Mouse (Mus musculus) cerebellum, postnatal 36 days (tissue): ENCODE measurements around the gene Efna5.

Experiments used
- DNase-seq, 2 experiments: peaks; one replicate each; pipeline ENCODE4 v3.0.0; 2021 to 2022; ENCODE audit warnings: mixed read lengths in 2 of 2

Efna5 gene

GRCm38 (mm10) chr17:62881176-62881790, at the start of gene Efna5:
TSS of gene Efna5 (minus strand) at chr17:62881317.
- DNase-seq: peak; percentile 24

- no peak for DNase-seq
Observed at GRCm38 (mm10) chr17:62915304-62915703, 34.2 kb upstream of the Efna5 start.

GRCm38 (mm10) chr17:62905692-62906445, 24.8 kb upstream of the Efna5 start:
- no peak for DNase-seq

GRCm38 (mm10) chr17:62899066-62899465, 17.9 kb upstream of the Efna5 start:
- no peak for DNase-seq

DNA sequence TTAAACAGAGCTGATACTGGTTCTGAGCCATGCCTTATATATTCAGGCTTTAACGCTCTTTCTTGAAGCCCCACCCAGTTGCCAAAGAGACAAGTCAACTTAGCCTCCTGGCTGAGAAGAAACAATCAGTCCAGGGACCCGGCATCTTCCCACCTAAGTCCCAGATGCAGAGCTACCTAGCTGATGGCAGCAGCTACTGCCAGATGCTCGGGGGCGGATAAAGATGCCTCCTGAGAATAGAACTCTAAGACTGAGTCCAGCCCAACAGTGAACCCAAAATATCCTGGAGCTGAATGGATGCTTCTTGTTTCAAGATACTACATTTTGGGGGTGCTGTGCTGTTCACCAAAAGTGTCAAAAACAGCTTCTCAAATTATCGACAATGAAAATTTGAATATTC, 8.9 kb upstream of the Efna5 start:
- DNase-seq: no peak

- DNase-seq: peak; percentile 75 to 78
Observed at GRCm38 (mm10) chr17:62884129-62884506, 3.0 kb upstream of the Efna5 start.

DNA sequence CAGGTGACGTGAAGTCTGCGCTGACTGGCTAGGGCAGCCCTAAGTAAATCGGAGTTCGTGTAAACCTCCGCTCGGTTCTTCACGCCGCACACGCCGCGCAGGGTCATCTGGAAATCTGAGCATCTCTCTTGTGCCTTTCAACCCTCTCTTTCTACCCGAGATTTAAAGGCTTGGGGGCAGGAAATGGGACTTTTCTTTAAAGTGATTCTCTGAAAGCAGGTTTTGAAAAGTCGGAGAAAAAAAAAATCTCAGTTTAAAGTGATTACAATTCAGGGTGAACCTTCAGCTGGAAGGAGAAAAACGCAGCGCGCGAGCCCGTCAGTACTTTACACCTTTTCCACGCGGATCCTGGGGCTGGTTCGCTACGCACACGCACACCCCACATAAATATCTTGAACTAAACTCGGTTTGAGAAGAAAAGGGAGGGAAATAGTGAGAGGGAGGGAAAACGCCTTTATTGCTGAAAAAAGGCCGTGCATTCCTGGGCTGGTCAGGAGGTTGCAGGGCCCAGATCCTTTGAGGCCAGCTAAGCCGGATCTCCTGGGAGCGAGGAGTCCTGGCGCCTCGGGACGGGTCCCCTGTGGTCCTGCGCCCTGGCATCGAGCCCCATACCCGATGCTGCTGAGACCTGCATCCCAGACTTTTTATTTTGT, 2.5 kb upstream of the Efna5 start:
- peak; percentile 35 to 47 for DNase-seq

DNA sequence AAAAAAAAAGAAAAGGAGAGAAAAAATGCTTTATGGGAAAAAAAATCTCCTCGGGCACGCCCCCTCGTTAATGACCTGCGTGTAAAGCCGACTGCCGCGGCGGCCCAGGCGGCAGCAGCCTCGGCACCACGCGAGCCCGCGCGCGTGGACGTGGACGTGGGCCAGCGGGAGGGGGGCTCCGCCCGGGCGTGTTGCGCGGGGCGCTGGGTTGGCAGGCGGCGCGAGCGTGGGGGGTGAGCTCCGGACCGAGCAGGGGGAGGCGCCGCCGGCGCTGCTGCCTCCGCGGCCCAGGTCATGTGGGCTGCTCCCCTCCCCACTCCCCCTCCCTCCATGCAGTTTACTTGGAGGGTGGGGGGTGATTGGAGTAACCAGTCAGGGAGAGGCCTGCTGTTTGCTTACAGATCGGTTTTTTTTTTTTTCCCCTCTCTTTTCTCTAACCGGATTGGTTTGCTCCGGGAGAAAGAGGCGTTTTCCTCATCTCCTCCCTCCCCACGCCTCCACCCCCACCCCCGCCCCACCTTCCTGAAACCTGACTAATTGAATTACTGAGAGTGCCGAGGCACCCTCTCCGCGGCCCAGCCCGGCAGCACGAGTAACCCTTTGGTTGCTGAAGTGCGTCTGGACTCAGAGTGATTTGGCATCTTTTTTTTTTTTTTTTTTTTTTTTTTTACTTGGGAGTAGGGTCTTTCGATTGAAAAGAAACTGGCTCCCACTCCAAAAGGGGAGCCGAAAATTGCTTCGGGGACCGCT, 1.8 kb upstream of the Efna5 start:
- peak; percentile 52 to 58 for DNase-seq

DNA sequence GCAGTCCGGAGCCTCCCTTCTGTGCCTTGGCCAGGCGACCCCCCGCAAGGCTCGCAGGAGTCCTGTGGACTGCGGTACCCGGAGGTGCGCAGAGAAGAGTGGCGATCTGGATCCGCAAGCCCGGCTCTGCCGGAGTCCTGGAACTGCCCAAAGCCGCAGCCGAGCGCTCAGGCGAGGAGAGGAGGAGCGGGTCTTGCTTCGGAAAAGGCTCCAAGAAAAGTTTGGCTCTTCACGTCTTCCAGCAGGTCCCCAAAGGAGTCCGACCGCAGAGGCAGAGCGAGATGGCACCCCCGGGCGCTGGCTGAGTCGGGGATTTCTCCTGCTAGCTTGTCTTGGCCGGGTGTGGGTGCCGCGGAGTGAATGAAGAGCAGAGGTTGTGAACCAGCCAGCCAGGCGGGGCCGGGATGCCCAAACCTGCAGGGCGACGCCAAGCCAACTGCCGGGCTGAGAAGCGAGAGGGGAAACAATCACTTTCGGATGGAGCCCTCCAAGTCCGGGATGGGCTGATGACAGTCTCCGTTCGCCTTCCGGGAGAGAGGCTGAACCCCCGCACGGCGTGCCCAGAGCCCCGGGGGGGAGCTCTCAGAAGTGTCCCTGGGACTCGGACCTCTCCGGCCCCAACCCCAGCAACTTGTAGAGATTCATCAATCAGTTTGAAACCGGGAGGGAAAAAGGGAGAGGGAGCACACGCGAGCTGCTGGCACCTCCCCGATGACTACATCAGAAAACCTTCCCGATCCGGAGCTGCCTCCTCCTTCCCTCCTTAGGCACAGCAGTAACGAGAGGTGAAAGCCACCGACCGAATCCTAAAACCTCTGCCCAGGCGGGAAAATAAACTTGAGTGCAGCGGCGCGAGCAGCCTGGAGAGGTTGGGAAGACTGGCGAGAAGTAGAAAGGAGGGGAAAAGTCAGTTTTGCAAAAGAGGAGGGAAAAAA, 941 bp upstream of the Efna5 start:
- DNase-seq: peak; percentile 34 to 43

DNA sequence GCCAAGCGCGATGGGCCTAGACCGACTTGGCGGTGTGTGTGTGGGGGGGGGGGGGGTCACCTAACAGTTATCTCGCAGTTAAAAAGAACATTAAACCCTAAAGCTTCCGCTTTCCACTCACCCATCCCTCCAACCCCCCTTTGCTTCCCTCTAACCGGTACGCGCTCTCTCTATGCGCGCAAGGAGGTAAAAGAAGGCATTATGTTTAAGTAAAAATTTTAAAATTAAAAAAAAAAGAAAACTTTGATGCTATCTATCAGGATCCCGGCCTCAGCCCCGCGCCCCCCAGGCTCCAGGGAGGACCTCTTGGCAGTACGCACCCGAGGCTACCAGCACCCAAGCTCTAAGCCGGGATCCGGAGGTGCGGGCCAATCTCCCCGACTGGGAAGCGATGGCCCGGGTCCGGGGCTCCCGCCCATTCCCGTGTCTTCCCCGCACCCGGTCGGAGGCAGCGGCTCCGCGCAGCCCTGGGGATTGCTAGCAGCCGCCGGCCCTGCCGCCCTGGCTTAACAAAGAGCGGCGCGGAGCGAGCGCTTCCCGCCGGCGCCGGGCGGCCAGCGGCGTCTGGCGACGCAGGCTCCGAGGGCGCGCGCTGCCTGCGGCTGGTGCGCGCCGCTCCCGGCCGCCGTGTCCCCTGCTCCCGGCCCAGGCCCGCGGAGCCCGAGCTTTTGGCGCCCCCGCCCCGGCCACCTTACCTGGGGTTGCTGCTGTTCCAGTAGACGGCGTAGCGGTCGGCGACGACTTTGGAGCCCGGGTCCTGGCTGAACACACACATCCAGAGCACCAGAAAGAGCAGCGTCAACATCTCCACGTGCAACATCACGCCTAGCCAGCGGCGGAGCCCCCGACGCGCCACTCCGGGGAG, 574 bp downstream of the Efna5 start:
- DNase-seq: peak; percentile 25 to 32

DNA sequence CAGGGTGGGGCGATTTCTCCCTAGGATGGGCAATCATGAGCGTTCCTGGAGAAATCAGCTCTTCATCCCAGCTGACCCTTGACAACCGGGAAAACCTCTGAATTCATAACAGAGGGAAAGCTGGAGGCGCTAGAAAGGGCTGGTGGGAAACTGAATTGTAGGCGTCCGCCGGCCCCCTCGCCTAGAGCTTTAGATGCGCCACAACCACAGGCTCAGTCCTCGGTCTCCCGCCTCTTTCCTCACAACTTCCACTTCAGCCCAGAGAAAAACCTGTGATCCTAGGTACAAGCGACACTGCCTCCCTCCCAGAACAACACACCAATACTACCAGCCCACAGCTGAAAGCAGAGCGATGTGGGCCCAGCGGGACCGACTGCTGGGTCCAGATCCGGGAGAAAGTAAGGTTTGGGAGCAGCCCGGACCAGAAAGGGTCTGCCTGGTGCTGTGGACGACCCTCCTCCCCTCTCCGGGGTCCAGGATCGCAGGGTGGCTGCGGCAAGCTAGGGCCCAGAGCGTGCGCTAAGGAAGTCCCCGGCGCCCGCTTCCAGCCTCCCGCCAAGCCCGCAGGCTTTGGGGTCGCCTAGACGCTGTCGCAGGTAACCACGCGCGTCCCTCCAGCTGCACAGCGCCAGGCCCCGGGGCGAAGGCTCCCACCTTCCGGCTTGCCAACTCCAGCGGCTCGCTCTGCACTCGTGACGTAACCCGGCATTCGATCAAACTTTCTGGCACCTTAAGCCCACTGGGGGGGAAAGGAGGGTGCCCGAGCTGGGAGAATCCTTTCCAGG, 1.4 kb downstream of the Efna5 start:
- DNase-seq: peak; percentile 8 to 14

DNA sequence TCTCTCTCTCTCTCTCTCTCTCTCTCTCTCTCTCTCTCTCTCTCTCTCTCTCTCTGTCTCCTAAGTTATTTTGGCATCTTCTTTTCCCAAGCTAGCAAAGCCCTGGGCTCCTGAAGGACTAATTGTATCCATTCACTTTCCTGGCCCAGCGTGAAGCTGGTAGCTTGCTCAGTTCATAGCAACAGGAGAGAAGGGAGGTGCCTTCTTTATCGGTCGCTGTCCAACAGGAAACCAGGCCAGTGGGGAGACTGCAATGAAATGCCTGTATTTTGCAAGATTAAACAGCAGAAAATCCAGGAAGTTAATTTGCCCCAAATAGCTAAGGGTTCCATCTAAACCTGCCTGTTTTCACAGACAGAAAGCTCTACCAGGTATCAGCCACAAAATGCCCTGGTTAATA, 5.4 kb downstream of the Efna5 start:
- no peak for DNase-seq

- no peak for DNase-seq
Observed at GRCm38 (mm10) chr17:62871928-62872327, 9.2 kb downstream of the Efna5 start.

DNA sequence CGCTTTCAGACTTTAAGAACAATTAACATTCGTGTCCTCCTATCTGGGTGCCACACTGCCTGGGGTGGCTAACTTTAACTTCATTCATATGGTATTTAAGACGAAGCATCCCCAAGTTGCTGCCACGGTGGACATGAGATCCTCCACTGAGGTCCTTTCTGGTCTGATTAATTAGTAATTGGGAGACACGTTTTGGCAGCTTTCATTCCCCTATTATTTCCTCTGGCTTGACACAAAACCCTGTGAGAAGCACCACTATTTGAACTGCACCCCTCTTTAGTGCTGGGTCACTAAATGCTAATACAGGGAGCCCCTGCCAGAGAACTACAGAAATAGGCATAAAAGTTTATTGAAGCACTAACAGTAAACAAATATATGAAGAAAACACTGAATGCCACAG, 9.9 kb downstream of the Efna5 start:
- DNase-seq: no peak

DNA sequence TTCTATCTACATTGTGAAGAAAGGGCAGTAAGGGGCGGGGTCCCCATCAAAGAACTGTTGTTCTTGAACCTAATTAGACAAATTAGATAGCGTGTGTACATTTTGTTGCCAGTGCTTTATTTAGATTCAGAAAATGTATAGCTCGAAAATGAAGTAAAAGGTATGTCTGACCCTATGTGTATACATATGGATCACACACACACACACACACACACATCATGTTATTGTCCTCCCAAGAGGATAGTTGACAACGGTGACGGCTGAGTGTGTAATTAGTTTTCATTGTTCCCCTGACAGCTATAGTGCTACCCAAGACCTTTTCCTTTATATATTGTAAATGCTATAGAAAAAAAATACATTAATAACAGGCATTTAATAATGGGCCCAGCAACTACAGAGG, 10.7 kb downstream of the Efna5 start:
- no peak for DNase-seq

- no peak for DNase-seq
Observed at GRCm38 (mm10) chr17:62864966-62865365, 16.2 kb downstream of the Efna5 start.

DNA sequence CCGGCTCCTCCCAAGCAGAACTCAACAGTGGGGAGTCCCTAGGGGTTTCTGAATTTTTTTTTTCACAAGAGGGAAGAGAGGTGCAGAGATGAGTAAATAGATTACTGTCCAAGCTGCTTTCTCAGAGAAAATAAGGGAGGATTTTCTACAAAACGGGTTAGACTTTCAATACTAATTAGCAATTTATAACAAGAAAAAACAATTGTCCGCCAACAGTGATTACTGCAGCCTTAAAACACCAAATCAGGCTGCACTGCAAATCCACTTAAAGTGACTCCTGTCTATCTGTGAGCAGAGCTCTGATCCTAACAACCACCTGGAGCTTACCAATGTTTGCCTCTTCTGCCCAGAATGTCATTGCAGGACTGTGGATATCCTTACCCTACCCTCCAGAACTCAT, 18.1 kb downstream of the Efna5 start:
- DNase-seq: no peak

DNA sequence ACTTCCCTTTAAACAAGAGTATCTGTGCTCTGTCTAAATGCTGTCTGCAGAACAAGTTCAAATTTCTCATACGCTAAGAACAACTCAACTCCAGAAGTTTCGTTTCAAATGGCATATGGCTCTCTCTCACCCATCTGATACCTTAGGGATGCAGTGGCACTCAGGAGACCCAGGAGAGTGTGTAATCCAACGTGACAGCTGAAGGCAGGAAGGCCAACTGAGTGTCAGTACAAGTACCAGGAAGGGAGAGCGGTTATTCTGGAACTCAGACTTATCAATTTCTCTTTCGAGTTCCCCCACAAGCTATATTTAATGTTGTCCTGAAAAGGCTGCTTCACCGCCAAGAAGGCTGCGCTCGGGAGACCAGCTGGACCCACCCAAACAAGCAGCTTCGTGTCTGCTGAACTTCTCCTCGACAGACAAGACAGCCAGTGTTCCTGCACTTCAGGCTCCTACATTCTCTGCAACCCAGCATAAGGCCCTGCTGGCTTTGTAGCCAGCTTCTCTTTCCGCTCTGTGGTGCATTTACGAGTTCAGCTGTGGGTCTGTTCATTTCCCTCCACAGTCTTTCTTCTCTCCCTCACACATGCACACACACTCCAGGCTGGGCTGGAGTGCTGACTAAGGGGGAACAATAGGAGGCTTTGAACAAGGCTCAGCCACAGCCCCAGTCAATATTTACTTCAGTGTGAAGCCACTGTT, 18.7 kb downstream of the Efna5 start:
- DNase-seq: no peak

DNA sequence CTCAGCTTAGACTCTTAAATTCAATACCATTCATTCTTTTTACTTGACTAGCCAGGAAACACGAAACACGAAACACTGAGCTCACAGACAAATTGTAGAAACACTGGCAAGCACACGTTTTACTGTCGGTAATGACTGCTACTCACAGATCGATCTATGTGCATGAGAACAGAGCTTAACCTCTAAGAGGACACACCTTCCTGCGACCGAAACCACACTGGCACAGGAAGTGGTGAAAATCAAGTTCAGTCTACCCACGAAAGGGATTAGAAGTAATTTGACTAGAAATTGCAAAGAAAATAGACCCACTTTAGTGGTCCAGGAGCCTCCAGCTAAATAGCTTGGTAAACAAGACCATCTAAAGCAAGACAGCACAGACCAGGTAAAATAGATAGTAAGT, 23.8 kb downstream of the Efna5 start:
- no peak for DNase-seq

DNA sequence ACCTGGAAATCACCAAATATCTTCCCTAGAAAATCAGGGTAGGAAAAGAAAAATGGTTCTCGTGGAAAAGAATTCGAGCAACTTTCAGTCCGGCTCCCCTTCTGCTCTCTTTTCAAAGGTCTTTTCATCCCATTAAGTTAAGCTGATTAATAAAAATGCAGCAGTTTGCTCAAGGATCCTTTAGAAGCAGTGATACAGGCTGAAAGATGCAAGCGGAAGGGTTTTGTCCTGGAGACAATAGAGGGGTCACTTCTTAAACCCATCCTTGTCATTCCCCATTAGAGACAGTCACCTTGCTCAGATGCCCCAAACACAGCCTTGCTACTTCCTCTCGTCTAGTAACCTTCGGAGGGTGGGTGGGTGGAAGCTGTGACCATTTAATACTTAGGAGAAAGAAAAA, 27.4 kb downstream of the Efna5 start:
- no peak for DNase-seq
